Mouse (Mus musculus) layer of hippocampus, adult 9-10 months (tissue): ENCODE data around the gene Lmx1b.

Experiments
- DNase-seq: peaks from one replicate; pipeline ENCODE4 v3.0.0; 2022; ENCODE audit warnings: low spot score

Gene Lmx1b

GRCm38 (mm10) chr2:33582457-33583060, 57.8 kb downstream of the Lmx1b start:
- no peak for DNase-seq

- DNase-seq, result no peak
Observed at GRCm38 (mm10) chr2:33581866-33582265, 58.4 kb downstream of the Lmx1b start.

GRCm38 (mm10) chr2:33581449-33581777, 58.9 kb downstream of the Lmx1b start:
- no peak for DNase-seq

- no peak for DNase-seq
Observed at GRCm38 (mm10) chr2:33580697-33581448, 59.4 kb downstream of the Lmx1b start.

- DNase-seq, result no peak
Observed at GRCm38 (mm10) chr2:33575406-33575805, 64.9 kb downstream of the Lmx1b start.

GRCm38 (mm10) chr2:33573075-33573474, 67.2 kb downstream of the Lmx1b start:
- no peak for DNase-seq

GRCm38 (mm10) chr2:33571219-33571824, 69.0 kb downstream of the Lmx1b start:
- DNase-seq, result no peak

- DNase-seq, result no peak
Observed at GRCm38 (mm10) chr2:33569698-33570097, 70.6 kb downstream of the Lmx1b start.

GRCm38 (mm10) chr2:33569240-33569639, 71.1 kb downstream of the Lmx1b start:
- no peak for DNase-seq

- no peak for DNase-seq
Observed at GRCm38 (mm10) chr2:33565886-33566285, 74.4 kb downstream of the Lmx1b start.

- DNase-seq, result no peak
Observed at GRCm38 (mm10) chr2:33564748-33565147, 75.6 kb downstream of the Lmx1b start.

GRCm38 (mm10) chr2:33559752-33560151, 80.6 kb downstream of the Lmx1b start:
- no peak for DNase-seq

GRCm38 (mm10) chr2:33559334-33559733, 81.0 kb downstream of the Lmx1b start:
- no peak for DNase-seq

GRCm38 (mm10) chr2:33558233-33558632, 82.1 kb downstream of the Lmx1b start:
- DNase-seq, result peak; percentile 62

- no peak for DNase-seq
Observed at GRCm38 (mm10) chr2:33555573-33555972, 84.7 kb downstream of the Lmx1b start.

GRCm38 (mm10) chr2:33552672-33553071, 87.6 kb downstream of the Lmx1b start:
- no peak for DNase-seq

GRCm38 (mm10) chr2:33547595-33547994, 92.7 kb downstream of the Lmx1b start:
- DNase-seq, result no peak

GRCm38 (mm10) chr2:33546879-33547278, 93.4 kb downstream of the Lmx1b start:
- peak; percentile 82 for DNase-seq

- no peak for DNase-seq
Observed at GRCm38 (mm10) chr2:33546051-33546450, 94.3 kb downstream of the Lmx1b start.

- no peak for DNase-seq
Observed at GRCm38 (mm10) chr2:33544781-33545566, 95.3 kb downstream of the Lmx1b start.

GRCm38 (mm10) chr2:33544203-33544762, 96.0 kb downstream of the Lmx1b start:
- no peak for DNase-seq
